Comparison of ENCODE assay signal across 8 mouse cellular contexts in the genomic region with DNA sequence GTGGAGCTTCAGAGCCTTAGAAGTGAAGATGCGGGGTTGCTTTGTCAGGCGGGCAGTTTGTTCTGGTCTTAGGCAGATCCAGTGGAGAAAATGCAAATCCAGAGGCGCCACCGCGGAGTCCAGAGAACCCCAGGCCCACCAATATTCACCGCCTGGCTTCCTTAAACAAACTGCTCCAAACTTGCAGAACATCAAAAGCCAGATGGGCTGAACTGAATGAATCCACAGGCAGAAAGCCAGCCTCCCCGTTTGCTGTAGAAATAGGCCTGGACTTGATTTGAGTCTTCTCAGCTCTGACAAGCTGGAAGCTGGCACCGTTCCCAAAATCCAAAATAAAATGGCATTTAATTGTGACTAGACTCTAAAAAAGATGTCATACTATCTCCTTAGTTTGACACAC. TPM values are rescaled to one million over a fixed set of nuclear protein-coding genes. Genes with fewer than 3 reads are reported as not detected.
DNase-seq lines count a peak whose midpoint lies in the region; ATAC-seq and TF ChIP-seq lines count a peak whose summit lies in the region.

No protein-coding gene starts in this region.

- H3K9ac ChIP-seq in stomach, postnatal 0 days (ENCODE audit: low read length) = 0 out of 2 replicates have a peak overlapping the region, but pooled peaks have one; percentile 18

- intact Hi-C loops in gastrocnemius, postnatal 14 days (cut with DNase I; ENCODE audit: low total_unique reads) = no loop called here

- TF ChIP-seq CTCF in stomach, postnatal 0 days (IDR thresholded peaks at IDR 0.05; ENCODE audit: low read depth) = no peak

- no peak overlapping the region for H3K4me2 ChIP-seq in stomach, postnatal 0 days (replicated peaks; ENCODE audit: low read depth)

- H3K9me3 ChIP-seq in stomach, postnatal 0 days (ENCODE audit: control insufficient read depth, low read length) = no peaks in the 10 kb centered on the region

- peaks cover 8% of the 10 kb centered on the region; the same call in 1 of the 2 replicates for H3K4me1 ChIP-seq in stomach, postnatal 0 days (replicated peaks; ENCODE audit: control insufficient read depth, insufficient read depth)

- H3K27me3 ChIP-seq in stomach, postnatal 0 days (ENCODE audit: control insufficient read depth, insufficient read depth, low read length) = no peaks in the 10 kb centered on the region

- peaks cover 3% of the 10 kb centered on the region; the same call in 1 of the 2 replicates for H3K36me3 ChIP-seq in stomach, postnatal 0 days (ENCODE audit: control insufficient read depth, insufficient read depth, low read length)

- H3K4me3 ChIP-seq in stomach, postnatal 0 days (ENCODE audit: low read depth, low read length) = no peak overlapping the region

- no peak for TF ChIP-seq EP300 in stomach, postnatal 0 days (optimal IDR thresholded peaks at IDR 0.05)

- H3K27ac ChIP-seq in stomach, postnatal 0 days (replicated peaks) = peak overlapping the region; percentile 71

- no peak for ATAC-seq in stomach, postnatal 0 days (ENCODE audit: low FRiP score, low TSS enrichment)

- 46% methylated on average over 8 of the region's 8 CpGs for WGBS in stomach, postnatal 0 days

- peak; percentile 51 for DNase-seq in kidney, postnatal 10 days
- DNase-seq in kidney, adult 9 months = no peak
- DNase-seq in cerebellum, adult 9-11 months = peak; percentile 27
- DNase-seq in gastrocnemius, postnatal 14 days = peak; percentile 38
- DNase-seq in left cerebral cortex, adult 9 months (ENCODE audit: low spot score in 2 of 2) = peak; percentile 59 to 83
- DNase-seq in stomach, postnatal 0 days (ENCODE audit: low spot score) = no peak
- no peak for DNase-seq in natural killer cell, adult 2 months (ENCODE audit: low spot score in 2 of 2)
- no peak for DNase-seq in thymus, postnatal 25 days

RNA-seq across cellular contexts. Expression of a gene that starts 11.1 kb away (rescaled TPM):
- 10 to 100 TPM; 11.8 to 13.0 TPM for total RNA-seq in gastrocnemius, postnatal 14 days (2021)
- polyA plus RNA-seq in stomach, postnatal 0 days (2015; fragmentation: Nextera tagmentation; extraction: Ambion mirVana) = 7.2 and 7.8 TPM in 2 replicates

RNA-seq across cellular contexts. Expression of a gene that starts 40.4 kb away (rescaled TPM):
- 10 to 100 TPM; 26.0 to 26.8 TPM for total RNA-seq in gastrocnemius, postnatal 14 days (2021)
- 83.2 and 84.0 TPM in 2 replicates for polyA plus RNA-seq in stomach, postnatal 0 days (2015; fragmentation: Nextera tagmentation; extraction: Ambion mirVana)

Comparison
In these comparisons a context has a peak if more than half of its experiments do, and no peak if none do; other contexts are left out.
1. DNase-seq: peak in kidney, postnatal 10 days (single experiment), cerebellum, adult 9-11 months (single experiment), gastrocnemius, postnatal 14 days (single experiment) and left cerebral cortex, adult 9 months (2 of 2); none in kidney, adult 9 months (single experiment), stomach, postnatal 0 days (single experiment), natural killer cell, adult 2 months (0 of 2) and thymus, postnatal 25 days (single experiment).